Comparison of ENCODE assay signal across 12 mouse cellular contexts in the genomic region with DNA sequence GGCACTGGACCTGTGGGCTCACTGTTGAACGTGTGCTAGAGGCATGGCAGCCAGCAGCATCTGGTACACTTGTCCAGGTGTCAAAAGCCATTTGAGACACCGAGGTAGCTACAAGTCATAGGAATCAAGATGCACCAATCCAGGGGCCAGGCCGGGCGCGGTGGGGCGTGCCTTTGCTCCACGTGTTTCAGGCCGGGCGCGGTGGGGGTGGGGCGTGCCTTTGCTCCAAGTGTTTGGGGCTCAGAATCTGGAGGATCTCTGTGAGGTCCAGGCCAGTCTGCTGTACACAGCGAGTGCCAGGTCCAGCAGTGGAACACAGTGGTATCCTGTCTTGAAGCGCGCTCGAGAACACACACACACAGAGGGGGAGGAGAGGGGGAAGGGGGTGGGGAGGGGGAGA. TPM values are rescaled to one million over a fixed set of nuclear protein-coding genes. Genes with fewer than 3 reads are reported as not detected.
DNase-seq lines count a peak whose midpoint lies in the region; ATAC-seq and TF ChIP-seq lines count a peak whose summit lies in the region.
"Had no signal": no experiment of that assay in that cellular context is flagged by ENCODE, and none has a peak within 500 bp of the region (broad histone marks: within the 10 kb centered on the region; RNA-seq: fewer than 3 reads in every experiment).

No protein-coding gene starts in this region.

- H3K27ac ChIP-seq in intestine, postnatal 0 days (ENCODE audit: low read depth, low read length) = no peak overlapping the region
- H3K27ac ChIP-seq: hindbrain, embryonic 13.5 days; liver, embryonic 14.5 days; midbrain, embryonic 15.5 days had no signal

- no peak overlapping the region for H3K9ac ChIP-seq in intestine, postnatal 0 days (ENCODE audit: low read depth, low read length)
- H3K9ac ChIP-seq: hindbrain, embryonic 13.5 days; liver, embryonic 14.5 days; midbrain, embryonic 15.5 days had no signal

- H3K27me3 ChIP-seq in intestine, postnatal 0 days (replicated peaks; ENCODE audit: control insufficient read depth, insufficient read depth, low read length) = no peaks in the 10 kb centered on the region
- H3K27me3 ChIP-seq: hindbrain, embryonic 13.5 days; megakaryocyte, embryonic 14.5 days had no signal

- no peak for ATAC-seq in intestine, postnatal 0 days
- ATAC-seq in granulocyte monocyte progenitor cell, adult 5-6 weeks (replicated peaks; ENCODE audit: poor library complexity, severe bottlenecking) = no peak

- TF ChIP-seq CTCF in intestine, postnatal 0 days (IDR thresholded peaks at IDR 0.05; ENCODE audit: low read depth) = no peak

- no peak overlapping the region for H3K4me3 ChIP-seq in intestine, postnatal 0 days (ENCODE audit: low read depth, low read length)
- H3K4me3 ChIP-seq: hindbrain, embryonic 13.5 days; megakaryocyte, embryonic 14.5 days; midbrain, embryonic 15.5 days had no signal

- peak; percentile 49 to 55 for DNase-seq in cerebellum, postnatal 10 days
- DNase-seq in cerebellum, adult 9-10 months = no peak
- peak; percentile 39 for DNase-seq in kidney, postnatal 10 days
- DNase-seq in kidney, adult 18-20 months = no peak
- DNase-seq in ES-CJ7 (ENCODE audit: low read depth, low spot score) = peak; percentile 74
- no peak for DNase-seq in adrenal gland, postnatal 25 days

- WGBS in intestine, postnatal 0 days = 45% methylated on average over 15 of the region's 15 CpGs

- H3K9me3 ChIP-seq in intestine, postnatal 0 days (ENCODE audit: control insufficient read depth) = no peaks in the 10 kb centered on the region
- H3K9me3 ChIP-seq: hindbrain, embryonic 13.5 days; megakaryocyte, embryonic 14.5 days; midbrain, embryonic 15.5 days had no signal

- H3K4me1 ChIP-seq in intestine, postnatal 0 days (replicated peaks; ENCODE audit: control insufficient read depth, insufficient read depth, low read length) = peaks cover 3% of the 10 kb centered on the region; the same call in 1 of the 2 replicates

- peak overlapping the region; percentile 17; the same call in 1 of the 2 replicates for H3K4me2 ChIP-seq in intestine, postnatal 0 days (replicated peaks; ENCODE audit: low read depth)
- H3K4me2 ChIP-seq: hindbrain, embryonic 13.5 days; midbrain, embryonic 15.5 days had no signal

- no peaks in the 10 kb centered on the region for H3K36me3 ChIP-seq in intestine, postnatal 0 days (ENCODE audit: control insufficient read depth, insufficient read depth)
- H3K36me3 ChIP-seq: hindbrain, embryonic 13.5 days; midbrain, embryonic 15.5 days had no signal

RNA-seq across cellular contexts. Expression of a gene that starts 4.9 kb away (rescaled TPM):
- polyA plus RNA-seq in intestine, postnatal 0 days (2015; fragmentation: Nextera tagmentation; extraction: Ambion mirVana) = 5.2 and 8.0 TPM in 2 replicates
- 22.8 and 25.8 TPM in 2 replicates for total RNA-seq in adrenal gland, postnatal 25 days (2021)
- total RNA-seq in granulocyte monocyte progenitor cell, adult 5-6 weeks (2014; fragmentation: Nextera tagmentation) = 4.0 and 5.9 TPM in 2 replicates
- total RNA-seq in granulocyte monocyte progenitor cell, adult 5-6 weeks (2017) = 2.0 and 2.3 TPM in 2 replicates

RNA-seq across cellular contexts. Expression of a gene that starts 17.7 kb away (rescaled TPM):
- polyA plus RNA-seq in intestine, postnatal 0 days (2015; fragmentation: Nextera tagmentation; extraction: Ambion mirVana) = 3.4 and 3.6 TPM in 2 replicates
- total RNA-seq in adrenal gland, postnatal 25 days (2021) = 19.7 and 25.5 TPM in 2 replicates
- 26.7 and 30.1 TPM in 2 replicates for total RNA-seq in granulocyte monocyte progenitor cell, adult 5-6 weeks (2014; fragmentation: Nextera tagmentation)
- 28.4 and 33.3 TPM in 2 replicates for total RNA-seq in granulocyte monocyte progenitor cell, adult 5-6 weeks (2017)

Comparison
In these comparisons a context has a peak if more than half of its experiments do, and no peak if none do; other contexts are left out.
1. DNase-seq: peak in cerebellum, postnatal 10 days (2 of 2), kidney, postnatal 10 days (single experiment) and ES-CJ7 (single experiment); none in cerebellum, adult 9-10 months (single experiment), kidney, adult 18-20 months (single experiment) and adrenal gland, postnatal 25 days (single experiment).